Mouse (Mus musculus) ES-CJ7 (cell line): ENCODE results near the gene Magi2.
A peak's percentile ranks its signal among the peaks of the same experiment; 100 is the strongest.
"Not testable (repeated sequence)": the region's sequence is repeated elsewhere in the genome, so short reads cannot be mapped to it uniquely, and the experiment has no call there.

ENCODE experiments used
- DNase-seq: peaks from one replicate; pipeline ENCODE4 v3.0.0; 2011; ENCODE audit warnings: low read depth, low spot score

Gene Magi2

GRCm38 (mm10) chr5:20702480-20703303 is 1475.9 kb downstream of the Magi2 start:
- DNase-seq, result peak; percentile 51

GRCm38 (mm10) chr5:20703304-20703700 is 1476.5 kb downstream of the Magi2 start:
- DNase-seq, result no peak

- DNase-seq, result no peak
Observed at GRCm38 (mm10) chr5:20703971-20704575, 1477.2 kb downstream of the Magi2 start.

GRCm38 (mm10) chr5:20704886-20705285 is 1478.0 kb downstream of the Magi2 start:
- DNase-seq, result no peak

- peak; percentile 55 for DNase-seq
Observed at GRCm38 (mm10) chr5:20706322-20707282, 1479.8 kb downstream of the Magi2 start.

- peak; percentile 93 for DNase-seq
Observed at GRCm38 (mm10) chr5:20710845-20711244, 1484.0 kb downstream of the Magi2 start.

- not testable (repeated sequence) for DNase-seq
Observed at GRCm38 (mm10) chr5:20714619-20715018, 1487.8 kb downstream of the Magi2 start.

- not testable (repeated sequence) for DNase-seq
Observed at GRCm38 (mm10) chr5:20715980-20716379, 1489.1 kb downstream of the Magi2 start.

- no peak for DNase-seq
Observed at GRCm38 (mm10) chr5:20720201-20720900, 1493.5 kb downstream of the Magi2 start.

- DNase-seq, result not testable (repeated sequence)
Observed at GRCm38 (mm10) chr5:20723226-20723625, 1496.4 kb downstream of the Magi2 start.

- DNase-seq, result peak; percentile 14
Observed at GRCm38 (mm10) chr5:20738795-20739194, 1512.0 kb downstream of the Magi2 start.

GRCm38 (mm10) chr5:20741193-20741592 is 1514.4 kb downstream of the Magi2 start:
- peak; percentile 24 for DNase-seq

- DNase-seq, result no peak
Observed at GRCm38 (mm10) chr5:20741936-20742335, 1515.1 kb downstream of the Magi2 start.

- DNase-seq, result no peak
Observed at GRCm38 (mm10) chr5:20748142-20748541, 1521.3 kb downstream of the Magi2 start.

- DNase-seq, result no peak
Observed at GRCm38 (mm10) chr5:20748856-20749255, 1522.0 kb downstream of the Magi2 start.

- DNase-seq, result no peak
Observed at GRCm38 (mm10) chr5:20749535-20749934, 1522.7 kb downstream of the Magi2 start.

GRCm38 (mm10) chr5:20751000-20751399 is 1524.2 kb downstream of the Magi2 start:
- no peak for DNase-seq

GRCm38 (mm10) chr5:20751696-20752095 is 1524.9 kb downstream of the Magi2 start:
- no peak for DNase-seq

- DNase-seq, result no peak
Observed at GRCm38 (mm10) chr5:20753096-20753495, 1526.3 kb downstream of the Magi2 start.

GRCm38 (mm10) chr5:20753963-20754362 is 1527.1 kb downstream of the Magi2 start:
- no peak for DNase-seq
